ENCODE assay signal across 10 mouse cellular contexts in genomic region chr7:134960871-134961270, GRCm38 (mm10). TPM values are rescaled to one million over a fixed set of nuclear protein-coding genes. Genes with fewer than 3 reads are reported as not detected.
DNase-seq lines count a peak whose midpoint lies in the region; ATAC-seq lines count a peak whose summit lies in the region.
"Had no signal": no experiment of that assay in that cellular context is flagged by ENCODE, and none has a peak within 500 bp of the region (broad histone marks: within the 10 kb centered on the region; RNA-seq: fewer than 3 reads in every experiment).

No protein-coding gene starts in this region.

- H3K4me1 ChIP-seq in neural tube, embryonic 15.5 days, result no peaks in the 10 kb centered on the region
- no peaks in the 10 kb centered on the region for H3K4me1 ChIP-seq in hindbrain, embryonic 14.5 days (replicated peaks; ENCODE audit: control insufficient read depth, insufficient read depth, low read length)

- no peak overlapping the region for H3K4me3 ChIP-seq in neural tube, embryonic 15.5 days (replicated peaks)
- no peak overlapping the region for H3K4me3 ChIP-seq in hindbrain, embryonic 14.5 days (replicated peaks; ENCODE audit: low read length)

- H3K27ac ChIP-seq in neural tube, embryonic 15.5 days (replicated peaks), result no peak overlapping the region
- H3K27ac ChIP-seq in hindbrain, embryonic 14.5 days, result no peak overlapping the region

- no peak overlapping the region for H3K9ac ChIP-seq in neural tube, embryonic 15.5 days (replicated peaks)
- H3K9ac ChIP-seq in hindbrain, embryonic 14.5 days, result no peak overlapping the region

- no peaks in the 10 kb centered on the region for H3K36me3 ChIP-seq in neural tube, embryonic 15.5 days
- H3K36me3 ChIP-seq in hindbrain, embryonic 14.5 days (replicated peaks; ENCODE audit: control insufficient read depth, insufficient read depth), result no peaks in the 10 kb centered on the region

- H3K9me3 ChIP-seq in neural tube, embryonic 15.5 days (replicated peaks), result no peaks in the 10 kb centered on the region
- H3K9me3 ChIP-seq in hindbrain, embryonic 14.5 days (ENCODE audit: control insufficient read depth, low read length), result no peaks in the 10 kb centered on the region

- WGBS in neural tube, embryonic 15.5 days, result 64% methylated on average over 4 of the region's 4 CpGs
- WGBS in hindbrain, embryonic 14.5 days, result 62% methylated on average over 4 of the region's 4 CpGs

- DNase-seq in kidney, postnatal 4 days, result peak; percentile 13 to 14
- no peak for DNase-seq in kidney, postnatal 25 days
- DNase-seq in ES-CJ7 (ENCODE audit: low read depth, low spot score), result peak; percentile 59
- peak; percentile 41 for DNase-seq in adrenal gland, postnatal 10 days
- peak; percentile 24 for DNase-seq in induced T-regulatory cell, adult 2 months (ENCODE audit: low read depth)
- no peak for DNase-seq in gastrocnemius, adult 8-10 months (ENCODE audit: low spot score in 2 of 2)
- no peak for DNase-seq in hindbrain, embryonic 14.5 days (ENCODE audit: low spot score)
- DNase-seq: cerebellum, adult 11-12 months; right cerebral cortex, postnatal 4 days had no signal

- ATAC-seq in neural tube, embryonic 15.5 days (ENCODE audit: low FRiP score), result no peak
- no peak for ATAC-seq in hindbrain, embryonic 14.5 days (ENCODE audit: low FRiP score)

- H3K27me3 ChIP-seq in neural tube, embryonic 15.5 days (replicated peaks), result no peaks in the 10 kb centered on the region
- no peaks in the 10 kb centered on the region for H3K27me3 ChIP-seq in hindbrain, embryonic 14.5 days (ENCODE audit: control insufficient read depth, insufficient read depth, low read length)

- H3K4me2 ChIP-seq in neural tube, embryonic 15.5 days, result no peak overlapping the region
- H3K4me2 ChIP-seq in hindbrain, embryonic 14.5 days (replicated peaks), result no peak overlapping the region

RNA-seq across cellular contexts. Expression of gene Fam196a, which starts 22.6 kb away (rescaled TPM):
- total RNA-seq in adrenal gland, postnatal 10 days (2021), result 1 to 10 TPM; 2.2 to 2.4 TPM
- total RNA-seq in gastrocnemius, adult 8-10 months (2022), result not detected
- polyA plus RNA-seq in neural tube, embryonic 15.5 days (2015; fragmentation: Nextera tagmentation; extraction: Ambion mirVana), result 10.4 and 11.4 TPM in 2 replicates
- 14.0 and 15.9 TPM in 2 replicates for polyA plus RNA-seq in hindbrain, embryonic 14.5 days (2014; fragmentation: Nextera tagmentation; extraction: Ambion mirVana)

Comparison
In these comparisons a context has a peak if more than half of its experiments do, and no peak if none do; other contexts are left out.
1. DNase-seq: peak in kidney, postnatal 4 days (2 of 2), ES-CJ7 (single experiment), adrenal gland, postnatal 10 days (single experiment) and induced T-regulatory cell, adult 2 months (single experiment); none in kidney, postnatal 25 days (0 of 2), gastrocnemius, adult 8-10 months (0 of 2) and hindbrain, embryonic 14.5 days (single experiment).